Mouse (Mus musculus): ENCODE results near the gene Olfr107. TPM values are rescaled to one million over a fixed set of nuclear protein-coding genes. Genes with fewer than 3 reads are reported as not detected.

Olfr107 gene
- not detected for polyA plus RNA-seq (2014; fragmentation: Illumina TruSeq; extraction: RNeasy Lipid Tissue Mini Kit (QIAGEN cat#74804))

DNA sequence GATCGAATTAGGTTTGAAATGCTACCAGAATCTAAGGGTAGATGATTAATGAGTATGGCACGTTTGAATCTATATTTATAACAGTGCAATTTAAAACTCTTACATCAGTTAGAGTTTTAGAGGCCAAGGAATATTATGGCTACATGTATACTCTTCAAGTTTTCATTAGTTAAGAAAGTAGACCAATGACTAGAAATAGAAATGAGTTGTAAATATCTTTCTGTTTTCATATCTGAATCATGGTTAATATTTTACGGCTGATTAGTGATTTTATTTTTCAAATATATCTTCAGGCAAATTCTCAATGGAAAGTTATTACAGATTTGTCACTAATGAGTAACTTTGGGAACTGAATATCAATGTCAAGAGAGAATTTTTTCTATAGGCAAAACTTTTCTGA lies at the start of gene Olfr107:
Gene Olfr107, plus strand, starts transcription at position 301 of the 400 bp plus-strand sequence.

DNA sequence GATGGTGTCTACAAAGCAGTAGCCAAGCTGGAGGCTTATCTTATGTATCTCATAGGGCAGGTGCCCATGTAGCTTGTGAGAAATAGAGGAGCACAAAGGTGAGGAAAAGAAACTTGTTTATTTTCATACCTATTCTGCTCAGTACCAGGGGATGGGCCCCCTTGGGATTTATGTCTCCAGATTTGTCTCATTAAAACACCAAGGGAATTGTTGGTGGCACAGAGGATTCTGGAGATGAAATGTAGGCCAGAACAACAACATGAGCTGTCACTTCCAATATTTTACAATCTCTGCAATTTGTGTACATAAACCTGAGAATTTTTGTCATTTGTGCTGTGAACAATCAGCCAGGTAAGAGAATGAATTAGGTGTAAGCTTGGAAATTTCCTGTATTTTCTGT lies 39.7 kb upstream of the Olfr107 start, which contains the start of gene Olfr104-ps:
Gene Olfr104-ps, plus strand, starts transcription at position 301 of the 400 bp plus-strand sequence.

GRCm38 (mm10) chr17:37378733-37379132 lies 20.3 kb upstream of the Olfr107 start, which contains the start of gene Olfr105-ps:
Olfr105-ps (plus strand) TSS chr17:37379033.

DNA sequence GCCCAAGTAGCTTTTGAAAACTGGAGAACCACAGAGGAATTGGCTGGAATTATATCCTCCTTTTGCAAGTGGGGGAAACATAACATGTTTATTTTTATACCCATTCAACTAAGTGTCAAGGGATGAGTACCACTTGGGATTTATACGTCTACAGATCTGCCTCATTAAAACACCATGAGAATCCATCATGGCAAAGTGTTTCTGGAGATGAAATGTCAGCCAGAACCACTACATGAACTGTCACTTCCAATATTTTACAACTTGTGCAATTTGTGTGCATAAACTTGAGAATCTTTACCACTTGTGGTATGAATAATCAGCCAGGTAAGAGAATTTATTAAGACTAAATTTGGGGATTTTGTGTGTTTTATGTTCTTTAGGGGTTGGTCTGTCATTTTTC lies 8.9 kb upstream of the Olfr107 start, which contains the start of gene Olfr106-ps:
Gene Olfr106-ps, plus strand, starts transcription at position 301 of the 400 bp plus-strand sequence.

DNA sequence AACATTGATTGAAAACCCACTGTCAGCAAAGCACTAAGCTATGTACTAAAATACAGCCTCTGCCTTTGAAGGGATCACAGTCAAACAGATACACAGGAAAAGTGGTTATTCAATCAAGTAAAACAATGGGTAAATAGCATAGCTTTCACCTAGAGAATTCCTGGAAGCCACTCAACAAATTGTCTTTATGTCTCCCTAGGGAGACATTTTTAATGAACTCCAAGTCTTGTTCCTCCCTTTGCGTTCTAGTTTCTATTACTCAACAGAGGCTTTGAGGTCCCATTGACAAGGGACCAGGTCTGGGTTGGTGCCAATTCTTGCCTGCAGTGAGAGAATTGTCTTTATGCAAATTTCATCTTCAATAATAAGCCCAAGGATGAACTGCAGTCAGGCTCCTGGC lies 46.2 kb downstream of the Olfr107 start, which contains the start of gene Olfr108:
Gene Olfr108, plus strand, starts transcription at position 301 of the 400 bp plus-strand sequence.

Other genes with a start within 250 kb of the Olfr107 start
- gene Olfr93, start 237.7 kb upstream of the Olfr107 start, polyA plus RNA-seq (2014; fragmentation: Illumina TruSeq; extraction: RNeasy Lipid Tissue Mini Kit (QIAGEN cat#74804)): not detected
- gene Ubd, start 205.3 kb upstream of the Olfr107 start, polyA plus RNA-seq (2014; fragmentation: Illumina TruSeq; extraction: RNeasy Lipid Tissue Mini Kit (QIAGEN cat#74804)): not detected
- gene Olfr94, start 198.2 kb upstream of the Olfr107 start, polyA plus RNA-seq (2014; fragmentation: Illumina TruSeq; extraction: RNeasy Lipid Tissue Mini Kit (QIAGEN cat#74804)): not detected
- gene Olfr95, start 186.1 kb upstream of the Olfr107 start, polyA plus RNA-seq (2014; fragmentation: Illumina TruSeq; extraction: RNeasy Lipid Tissue Mini Kit (QIAGEN cat#74804)): not detected
- gene Olfr96, start 179.1 kb upstream of the Olfr107 start, polyA plus RNA-seq (2014; fragmentation: Illumina TruSeq; extraction: RNeasy Lipid Tissue Mini Kit (QIAGEN cat#74804)): not detected
- not detected for gene Olfr97, start 161.9 kb upstream of the Olfr107 start, polyA plus RNA-seq (2014; fragmentation: Illumina TruSeq; extraction: RNeasy Lipid Tissue Mini Kit (QIAGEN cat#74804))
- gene Olfr98, start 135.5 kb upstream of the Olfr107 start, polyA plus RNA-seq (2014; fragmentation: Illumina TruSeq; extraction: RNeasy Lipid Tissue Mini Kit (QIAGEN cat#74804)): not detected
- 3.9 TPM for gene H2-M3, start 129.0 kb upstream of the Olfr107 start, polyA plus RNA-seq (2014; fragmentation: Illumina TruSeq; extraction: RNeasy Lipid Tissue Mini Kit (QIAGEN cat#74804))
- not detected for gene Olfr99, start 115.8 kb upstream of the Olfr107 start, polyA plus RNA-seq (2014; fragmentation: Illumina TruSeq; extraction: RNeasy Lipid Tissue Mini Kit (QIAGEN cat#74804))
- gene Olfr101, start 94.9 kb upstream of the Olfr107 start, polyA plus RNA-seq (2014; fragmentation: Illumina TruSeq; extraction: RNeasy Lipid Tissue Mini Kit (QIAGEN cat#74804)): not detected
- gene Olfr102, start 82.2 kb upstream of the Olfr107 start, polyA plus RNA-seq (2014; fragmentation: Illumina TruSeq; extraction: RNeasy Lipid Tissue Mini Kit (QIAGEN cat#74804)): not detected
- gene Olfr103, start 59.5 kb upstream of the Olfr107 start, polyA plus RNA-seq (2014; fragmentation: Illumina TruSeq; extraction: RNeasy Lipid Tissue Mini Kit (QIAGEN cat#74804)): not detected
- gene Olfr104-ps, start 39.6 kb upstream of the Olfr107 start, polyA plus RNA-seq (2014; fragmentation: Illumina TruSeq; extraction: RNeasy Lipid Tissue Mini Kit (QIAGEN cat#74804)): not detected
- gene Olfr105-ps, start 20.2 kb upstream of the Olfr107 start, polyA plus RNA-seq (2014; fragmentation: Illumina TruSeq; extraction: RNeasy Lipid Tissue Mini Kit (QIAGEN cat#74804)): not detected
- gene Olfr106-ps, start 8.8 kb upstream of the Olfr107 start, polyA plus RNA-seq (2014; fragmentation: Illumina TruSeq; extraction: RNeasy Lipid Tissue Mini Kit (QIAGEN cat#74804)): not detected
- gene Olfr108, start 46.3 kb downstream of the Olfr107 start, polyA plus RNA-seq (2014; fragmentation: Illumina TruSeq; extraction: RNeasy Lipid Tissue Mini Kit (QIAGEN cat#74804)): not detected
- gene Olfr109, start 59.7 kb downstream of the Olfr107 start, polyA plus RNA-seq (2014; fragmentation: Illumina TruSeq; extraction: RNeasy Lipid Tissue Mini Kit (QIAGEN cat#74804)): not detected
- gene H2-M2, start 84.3 kb downstream of the Olfr107 start, polyA plus RNA-seq (2014; fragmentation: Illumina TruSeq; extraction: RNeasy Lipid Tissue Mini Kit (QIAGEN cat#74804)): 1.7 TPM
- gene Olfr110, start 93.2 kb downstream of the Olfr107 start, polyA plus RNA-seq (2014; fragmentation: Illumina TruSeq; extraction: RNeasy Lipid Tissue Mini Kit (QIAGEN cat#74804)): not detected
- 0.34 TPM for gene Olfr111, start 108.8 kb downstream of the Olfr107 start, polyA plus RNA-seq (2014; fragmentation: Illumina TruSeq; extraction: RNeasy Lipid Tissue Mini Kit (QIAGEN cat#74804))
- gene Olfr112, start 170.2 kb downstream of the Olfr107 start, polyA plus RNA-seq (2014; fragmentation: Illumina TruSeq; extraction: RNeasy Lipid Tissue Mini Kit (QIAGEN cat#74804)): not detected
- gene Olfr113, start 178.4 kb downstream of the Olfr107 start, polyA plus RNA-seq (2014; fragmentation: Illumina TruSeq; extraction: RNeasy Lipid Tissue Mini Kit (QIAGEN cat#74804)): not detected
- not detected for gene Olfr114, start 193.5 kb downstream of the Olfr107 start, polyA plus RNA-seq (2014; fragmentation: Illumina TruSeq; extraction: RNeasy Lipid Tissue Mini Kit (QIAGEN cat#74804))
- gene Olfr115, start 227.9 kb downstream of the Olfr107 start, polyA plus RNA-seq (2014; fragmentation: Illumina TruSeq; extraction: RNeasy Lipid Tissue Mini Kit (QIAGEN cat#74804)): not detected
- not detected for gene Olfr116, start 228.0 kb downstream of the Olfr107 start, polyA plus RNA-seq (2014; fragmentation: Illumina TruSeq; extraction: RNeasy Lipid Tissue Mini Kit (QIAGEN cat#74804))

Data from ovary, adult 10 weeks (tissue).